Mouse (Mus musculus): ENCODE data around the gene Gm3002. TPM values are rescaled to one million over a fixed set of nuclear protein-coding genes. Genes with fewer than 3 reads are reported as not detected.

Gm3002 gene
- polyA plus RNA-seq (2017; shearing (Covaris generic)) = 0.26 TPM

GRCm38 (mm10) chr14:3809774-3810173 lies at the start of gene Gm3002:
Gene Gm3002 (plus strand): TSS chr14:3810074.

GRCm38 (mm10) chr14:3845945-3846344 lies 36.1 kb downstream of the Gm3002 start, which contains the start of gene Gm3033:
Gene Gm3033 (plus strand): TSS chr14:3846245.

GRCm38 (mm10) chr14:3883872-3884271 lies 74.0 kb downstream of the Gm3002 start, which contains the start of gene Gm2916:
Gene Gm2916 (plus strand): TSS chr14:3884172.

GRCm38 (mm10) chr14:3931456-3931855 lies 121.6 kb downstream of the Gm3002 start, which contains the start of gene Gm3029:
Gene Gm3029 (plus strand): TSS chr14:3931756.

GRCm38 (mm10) chr14:3963247-3963646 lies 153.4 kb downstream of the Gm3002 start, which contains the start of gene Gm3095:
Gene Gm3095 (plus strand): TSS chr14:3963547.

DNA sequence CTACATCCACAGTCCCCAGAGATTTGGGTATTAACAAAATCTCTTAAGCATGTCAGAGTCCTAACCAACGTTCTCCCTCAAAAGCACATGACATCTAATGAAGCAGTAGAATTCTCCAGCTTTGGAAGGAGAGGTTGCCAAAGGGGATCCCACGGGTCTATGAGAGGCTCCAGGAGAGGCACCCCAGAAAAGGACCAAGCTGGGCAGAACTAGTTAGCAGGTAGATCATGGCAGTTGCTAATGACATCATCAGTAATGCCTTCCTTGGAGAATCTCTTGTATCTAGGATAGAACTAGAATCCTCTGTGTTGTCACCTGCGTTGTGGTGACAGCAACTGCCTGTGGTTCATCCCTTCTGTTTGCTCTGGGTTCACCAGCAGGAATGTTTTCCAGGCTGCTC lies 188.2 kb downstream of the Gm3002 start, which contains the start of gene Gm3099:
TSS of gene Gm3099 (plus strand) at position 301 of the 400 bp plus-strand sequence.

Other genes with a start within 250 kb of the Gm3002 start
- not detected for gene Gm3012, start 175.6 kb upstream of the Gm3002 start, polyA plus RNA-seq (2017; shearing (Covaris generic))
- gene Gm3020, start 158.0 kb upstream of the Gm3002 start, polyA plus RNA-seq (2017; shearing (Covaris generic)) = 2.7 TPM
- gene Gm3043, start 121.3 kb upstream of the Gm3002 start, polyA plus RNA-seq (2017; shearing (Covaris generic)) = not detected
- gene Gm3033, start 36.2 kb downstream of the Gm3002 start, polyA plus RNA-seq (2017; shearing (Covaris generic)) = 0.25 TPM
- gene Gm2916, start 74.1 kb downstream of the Gm3002 start, polyA plus RNA-seq (2017; shearing (Covaris generic)) = not detected
- gene Gm3029, start 121.7 kb downstream of the Gm3002 start, polyA plus RNA-seq (2017; shearing (Covaris generic)) = not detected
- not detected for gene Gm3095, start 153.5 kb downstream of the Gm3002 start, polyA plus RNA-seq (2017; shearing (Covaris generic))
- gene Gm3099, start 188.3 kb downstream of the Gm3002 start, polyA plus RNA-seq (2017; shearing (Covaris generic)) = not detected
- gene Gm5796, start 213.9 kb downstream of the Gm3002 start, polyA plus RNA-seq (2017; shearing (Covaris generic)) = 0.77 TPM

All from CD4-positive, CD25-positive, alpha-beta regulatory T cell (primary cell).